Mouse (Mus musculus): ENCODE results near the gene Tsga10ip. TPM values are rescaled to one million over a fixed set of nuclear protein-coding genes. Genes with fewer than 3 reads are reported as not detected.
"Not testable (repeated sequence)": the region's sequence is repeated elsewhere in the genome, so short reads cannot be mapped to it uniquely, and the experiment has no call there.

Tsga10ip gene
- total RNA-seq, 2 experiments from 2014 or later: not detected

DNA sequence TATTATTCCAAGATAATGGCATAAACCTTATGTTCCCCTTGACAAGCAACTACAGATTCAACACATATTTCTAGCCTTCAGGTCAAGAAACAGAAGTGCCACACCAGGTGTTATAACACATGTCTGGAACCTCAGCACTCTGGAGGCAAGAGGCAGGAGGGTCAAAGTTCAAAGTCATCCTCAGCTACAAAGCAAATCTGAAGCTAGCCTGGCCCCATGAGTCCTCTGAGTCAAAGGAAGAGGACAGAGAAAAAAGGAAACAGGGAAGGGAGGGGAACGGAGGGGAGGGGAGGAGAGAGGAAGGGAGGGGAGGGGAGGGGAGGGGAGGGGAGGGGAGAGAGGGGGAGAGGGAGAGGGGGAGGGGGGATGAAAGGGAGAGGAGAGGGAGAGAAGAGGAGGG lies 46.2 kb downstream of the Tsga10ip start:
- DNase-seq: no peak
- intact Hi-C loops (cut with DNase I): no loop called here

DNA sequence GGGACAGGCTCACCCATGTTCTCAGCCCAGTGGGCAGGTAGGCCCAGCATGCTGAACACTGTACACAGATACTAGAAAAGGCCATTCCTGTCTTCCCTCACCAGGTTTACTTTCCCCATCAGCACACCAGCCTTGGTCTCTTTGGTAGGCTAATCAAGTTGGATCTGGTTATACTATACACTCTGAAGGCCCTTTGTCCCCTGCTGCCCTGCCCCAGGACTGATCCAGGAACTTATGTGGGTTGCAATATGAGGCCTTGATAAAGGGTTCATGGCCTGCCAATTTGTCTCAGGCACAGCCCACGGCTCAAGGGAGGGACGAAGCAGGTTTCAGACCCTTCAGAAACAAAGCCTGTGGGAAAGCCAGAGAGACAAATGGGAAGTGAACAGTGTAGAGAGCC lies 48.7 kb downstream of the Tsga10ip start:
- intact Hi-C loops (cut with DNase I): no loop called here
- no peak for DNase-seq

DNA sequence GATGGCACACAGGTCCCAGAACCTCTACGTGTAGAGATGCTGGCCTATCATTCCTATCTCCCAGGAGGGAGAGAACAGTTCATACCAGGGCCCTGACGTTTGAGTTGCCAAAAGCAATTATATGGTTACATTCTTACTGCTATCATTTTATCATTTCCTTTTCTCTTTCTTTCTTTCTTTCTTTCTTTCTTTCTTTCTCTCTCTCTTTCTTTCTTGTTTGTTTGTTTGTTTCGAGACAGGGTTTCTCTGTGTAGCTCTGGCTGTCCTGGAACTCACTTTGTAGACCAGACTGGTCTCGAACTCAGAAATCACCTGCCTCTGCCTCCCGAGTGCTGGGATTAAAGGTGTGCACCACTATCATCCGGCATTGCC lies 52.8 kb downstream of the Tsga10ip start, which contains the start of gene Cst6:
TSS of gene Cst6 (minus strand) at position 73 of the 372 bp plus-strand sequence.
- not testable (repeated sequence) for DNase-seq
- intact Hi-C loops (cut with DNase I): loop anchor here (5.0 kb wide), 1 partner anchor 157 kb away; no protein-coding TSS in a partner anchor

DNA sequence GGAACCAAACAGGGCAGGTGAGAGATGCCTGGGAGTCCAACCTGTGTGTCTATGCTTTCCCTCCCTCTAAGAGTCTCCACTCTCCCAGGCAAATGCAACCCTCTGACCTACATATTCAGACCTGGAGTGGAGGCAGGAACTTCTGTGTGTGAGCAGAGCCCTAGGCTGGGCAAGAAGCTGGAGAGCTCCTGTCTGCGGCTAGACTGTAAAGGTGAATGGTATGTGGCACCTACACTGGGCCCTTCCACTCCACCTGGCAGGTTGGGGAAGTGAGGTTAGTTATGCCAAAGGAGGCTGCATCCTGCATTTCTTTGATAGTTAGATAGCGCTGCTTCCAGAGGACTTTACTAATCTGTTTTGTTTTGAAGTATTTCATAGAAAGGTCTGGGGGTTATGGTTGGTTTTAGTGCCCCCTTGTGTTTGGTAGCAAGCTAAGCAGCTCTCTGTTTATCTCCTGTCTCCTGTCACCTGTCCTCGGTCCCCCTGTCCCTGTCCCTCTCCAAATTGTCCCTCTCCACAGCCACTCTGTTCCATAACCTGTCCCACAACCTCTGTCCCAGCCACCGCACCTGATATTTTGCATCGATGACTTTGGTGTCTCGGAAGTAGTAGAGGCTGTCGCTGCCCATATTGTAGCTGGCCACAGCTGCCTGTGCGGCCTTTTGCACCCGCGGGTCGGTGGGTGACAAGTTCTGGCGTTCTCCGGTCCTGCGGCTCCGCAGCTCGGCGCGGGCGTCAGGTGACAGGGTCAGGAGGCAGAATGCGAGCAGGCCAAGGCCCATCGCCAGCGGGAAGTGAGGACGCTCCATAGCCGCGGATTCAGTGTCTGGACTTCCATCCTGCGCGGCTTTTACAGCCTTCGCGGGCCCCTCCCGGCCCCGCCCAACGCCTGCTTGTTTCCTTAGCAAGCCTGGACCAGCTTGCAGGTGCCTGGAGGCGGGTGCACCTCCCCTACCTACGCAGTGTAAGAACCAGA lies 53.5 kb downstream of the Tsga10ip start:
- DNase-seq: peak; percentile 35 to 46
- intact Hi-C loops (cut with DNase I): loop anchor here (1.0 to 5.0 kb wide), 3 partner anchors 11 to 157 kb away; no protein-coding TSS in a partner anchor

DNA sequence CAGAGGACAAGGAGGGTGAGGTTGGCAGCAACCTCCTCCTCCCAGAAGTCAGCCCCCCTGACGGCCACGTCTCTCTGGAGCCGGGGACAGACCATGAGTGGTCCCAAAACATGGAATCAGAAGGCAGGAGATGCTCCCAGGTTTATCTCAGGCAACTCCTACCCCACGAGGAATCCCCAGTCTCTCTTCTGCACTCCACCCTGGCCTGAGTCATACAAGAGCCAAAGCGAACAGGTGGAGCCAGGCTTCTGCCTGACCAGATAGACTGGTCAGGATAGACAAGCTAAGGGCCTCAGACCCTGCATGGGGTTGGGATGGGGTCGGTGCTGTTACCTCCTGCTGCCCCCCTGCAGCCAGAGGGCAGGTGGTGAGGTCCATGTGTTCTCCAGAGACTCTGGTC lies 54.3 kb downstream of the Tsga10ip start:
- DNase-seq: no peak
- intact Hi-C loops (cut with DNase I): loop anchor here (1.0 to 5.0 kb wide), 3 partner anchors 10 to 156 kb away; no protein-coding TSS in a partner anchor

DNA sequence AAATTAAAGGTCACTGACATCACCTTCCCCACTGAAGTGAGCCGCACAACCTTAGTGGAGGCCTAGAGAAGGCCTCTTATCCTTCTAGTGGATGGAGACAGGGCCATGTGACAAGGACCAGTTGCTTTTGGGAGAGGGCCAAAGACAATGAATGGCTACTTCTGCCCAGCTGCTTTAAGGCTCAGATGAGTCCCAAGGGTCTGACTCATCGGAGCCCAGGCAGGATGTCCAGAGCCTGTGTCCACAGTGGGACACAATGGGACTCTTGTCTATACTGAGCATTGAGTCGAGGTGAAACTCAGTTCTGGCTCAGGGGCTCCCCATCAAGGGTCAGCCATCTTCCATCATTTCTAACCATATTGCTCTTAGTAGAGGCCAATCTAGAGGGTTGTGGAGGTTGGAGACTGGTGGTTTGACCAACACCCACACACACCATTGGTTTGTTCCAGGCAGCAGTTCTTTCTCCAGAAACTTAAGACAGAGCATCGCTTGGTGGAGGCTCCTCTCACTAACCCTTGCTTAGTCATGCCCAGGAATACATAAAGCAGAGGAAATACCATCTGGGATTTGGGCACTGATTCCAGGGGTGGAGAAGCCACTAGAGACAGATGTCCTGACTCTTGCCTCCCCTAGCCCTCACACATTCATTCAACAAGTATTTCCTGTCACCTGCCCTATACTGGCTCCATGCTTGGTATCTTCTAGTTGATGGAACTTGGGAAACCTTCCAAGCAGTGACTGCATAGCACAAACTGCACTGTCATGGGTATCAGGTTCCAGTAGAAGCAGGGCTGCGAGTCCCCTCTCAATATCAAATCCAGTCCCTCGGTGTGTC lies 56.8 kb downstream of the Tsga10ip start:
- intact Hi-C loops (cut with DNase I): loop anchor here (2.0 to 5.0 kb wide), 2 partner anchors 49 to 153 kb away; no protein-coding TSS in a partner anchor
- DNase-seq: peak; percentile 72 to 78

DNA sequence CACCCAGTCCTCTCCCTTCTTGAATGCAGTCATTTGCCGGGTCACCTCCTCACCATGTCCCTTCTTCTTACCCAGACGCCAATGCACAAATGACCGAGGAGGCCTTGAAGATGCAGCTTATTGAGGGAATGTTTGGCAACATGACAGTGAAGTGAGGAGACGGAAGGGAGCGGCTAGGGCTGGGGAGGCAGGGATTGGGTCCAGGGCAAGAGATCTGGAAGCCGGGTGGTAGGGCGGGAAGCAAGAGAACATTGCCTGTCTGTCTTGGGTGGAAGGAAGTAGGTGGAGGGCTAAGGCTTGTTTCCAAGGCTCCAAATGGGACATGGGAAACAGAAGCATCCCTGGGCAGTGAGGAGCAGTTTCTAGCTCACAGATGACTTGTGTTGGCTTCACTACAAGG lies 61.0 kb downstream of the Tsga10ip start:
- peak; percentile 25 to 43 for DNase-seq
- intact Hi-C loops (cut with DNase I): no loop called here

Other genes with a start within 250 kb of the Tsga10ip start
- 10 to 100 TPM; 24.5 to 27.8 TPM for gene Pacs1, start 129.4 kb downstream of the Tsga10ip start, total RNA-seq (2021)
- gene Sf3b2, start 107.1 kb downstream of the Tsga10ip start, total RNA-seq (2021): 100 to 1,000 TPM; 129 to 136 TPM
- gene Gal3st3, start 104.2 kb downstream of the Tsga10ip start, total RNA-seq (2021): 10 to 100 TPM in 1 of 2 experiments, 1 to 10 TPM in 1; 9.4 to 14.6 TPM
- gene Catsper1, start 66.8 kb downstream of the Tsga10ip start, total RNA-seq (2021): not detected
- 1 to 10 TPM; 2.6 to 3.1 TPM for gene Cst6, start 53.0 kb downstream of the Tsga10ip start, total RNA-seq (2021)
- gene Eif1ad, start 35.8 kb downstream of the Tsga10ip start, total RNA-seq (2021): 10 to 100 TPM; 26.4 to 28.8 TPM
- gene Banf1, start 35.4 kb downstream of the Tsga10ip start, total RNA-seq (2021): 100 to 1,000 TPM; 173 to 178 TPM
- gene Sart1, start 13.8 kb downstream of the Tsga10ip start, total RNA-seq (2021): 10 to 100 TPM; 47.7 to 50.7 TPM
- 100 to 1,000 TPM; 240 to 260 TPM for gene Drap1, start 22.5 kb upstream of the Tsga10ip start, total RNA-seq (2021)
- 10 to 100 TPM; 40.3 to 43.8 TPM for gene AI837181, start 22.6 kb upstream of the Tsga10ip start, total RNA-seq (2021)
- not detected for gene Fosl1, start 45.0 kb upstream of the Tsga10ip start, total RNA-seq (2021)
- gene Ccdc85b, start 55.4 kb upstream of the Tsga10ip start, total RNA-seq (2021): 10 to 100 TPM; 12.5 to 14.5 TPM
- gene Fibp, start 58.1 kb upstream of the Tsga10ip start, total RNA-seq (2021): 10 to 100 TPM; 90.2 to 91.5 TPM
- under 1 TPM; 0.41 to 0.45 TPM for gene Ctsw, start 66.0 kb upstream of the Tsga10ip start, total RNA-seq (2021)
- gene Efemp2, start 71.4 kb upstream of the Tsga10ip start, total RNA-seq (2021): 10 to 100 TPM; 28.6 to 32.7 TPM
- gene Mus81, start 85.9 kb upstream of the Tsga10ip start, total RNA-seq (2021): 10 to 100 TPM; 24.3 to 25.5 TPM
- 100 to 1,000 TPM; 497 to 519 TPM for gene Cfl1, start 87.9 kb upstream of the Tsga10ip start, total RNA-seq (2021)
- gene 1700020D05Rik, start 101.3 kb upstream of the Tsga10ip start, total RNA-seq (2021): 1 to 10 TPM in 1 of 2 experiments, under 1 TPM in 1; 0.69 to 1.2 TPM
- 1 to 10 TPM; 6.1 to 7.7 TPM for gene Snx32, start 108.0 kb upstream of the Tsga10ip start, total RNA-seq (2021)
- gene Ovol1, start 158.1 kb upstream of the Tsga10ip start, total RNA-seq (2021): not detected
- gene Ap5b1, start 165.5 kb upstream of the Tsga10ip start, total RNA-seq (2021): 1 to 10 TPM; 4.1 to 4.5 TPM
- gene Rnaseh2c, start 199.3 kb upstream of the Tsga10ip start, total RNA-seq (2021): 10 to 100 TPM; 63.6 to 76.0 TPM
- 10 to 100 TPM; 34.2 to 43.5 TPM for gene Kat5, start 207.7 kb upstream of the Tsga10ip start, total RNA-seq (2021)
- gene Rela, start 235.0 kb upstream of the Tsga10ip start, total RNA-seq (2021): 10 to 100 TPM; 32.6 to 38.2 TPM

Measured in heart, postnatal 10 days (tissue).